Mouse (Mus musculus) layer of hippocampus, adult 9-11 months (tissue): ENCODE measurements at regions not wholly inside any gene's neighbourhood (a gene's known extent, or its start where the extent isn't known, plus 50 kb on each side); places are given as distances from the start of the nearest gene placed in this dataset.
"Not testable (repeated sequence)": the region's sequence is repeated elsewhere in the genome, so short reads cannot be mapped to it uniquely, and the experiment has no call there.

Experiments
- DNase-seq: peaks from one replicate; pipeline ENCODE4 v3.0.0; 2022

- DNase-seq: no peak
Measured at GRCm38 (mm10) chr9:92661938-92662337, 119.9 kb downstream of the Plod2 start.

- peak; percentile 45 for DNase-seq
Measured at GRCm38 (mm10) chr9:92667361-92667881, 125.4 kb downstream of the Plod2 start.

GRCm38 (mm10) chr9:92671966-92672365 lies 129.9 kb downstream of the Plod2 start:
- DNase-seq: no peak

- peak; percentile 10 for DNase-seq
Measured at GRCm38 (mm10) chr9:92694361-92695016, 152.5 kb downstream of the Plod2 start.

GRCm38 (mm10) chr9:92697971-92698370 lies 155.9 kb downstream of the Plod2 start:
- DNase-seq: no peak

GRCm38 (mm10) chr9:92704752-92705151 lies 162.7 kb downstream of the Plod2 start:
- DNase-seq: no peak

GRCm38 (mm10) chr9:92707011-92707410 lies 165.0 kb downstream of the Plod2 start:
- no peak for DNase-seq

- no peak for DNase-seq
Measured at GRCm38 (mm10) chr9:92717176-92717575, 175.2 kb downstream of the Plod2 start.

- DNase-seq: no peak
Measured at GRCm38 (mm10) chr9:92718337-92718736, 176.3 kb downstream of the Plod2 start.

- no peak for DNase-seq
Measured at GRCm38 (mm10) chr9:92719251-92719650, 177.2 kb downstream of the Plod2 start.

- no peak for DNase-seq
Measured at GRCm38 (mm10) chr9:92728864-92729263, 186.8 kb downstream of the Plod2 start.

- peak; percentile 90 for DNase-seq
Measured at GRCm38 (mm10) chr9:92731396-92731795, 189.4 kb downstream of the Plod2 start.

GRCm38 (mm10) chr9:92767532-92767931 lies 225.5 kb downstream of the Plod2 start:
- DNase-seq: peak; percentile 52

GRCm38 (mm10) chr9:92768432-92768831 lies 226.4 kb downstream of the Plod2 start:
- DNase-seq: peak; percentile 64

- DNase-seq: no peak
Measured at GRCm38 (mm10) chr9:92769528-92769927, 227.5 kb downstream of the Plod2 start.

- peak; percentile 34 for DNase-seq
Measured at GRCm38 (mm10) chr9:92771002-92771401, 229.0 kb downstream of the Plod2 start.

- no peak for DNase-seq
Measured at GRCm38 (mm10) chr9:92771716-92772115, 229.7 kb downstream of the Plod2 start.

GRCm38 (mm10) chr9:92782922-92783454 lies 241.0 kb downstream of the Plod2 start:
- DNase-seq: no peak

GRCm38 (mm10) chr9:92799695-92800094 lies 257.7 kb downstream of the Plod2 start:
- DNase-seq: no peak

GRCm38 (mm10) chr9:92809469-92809868 lies 267.4 kb downstream of the Plod2 start:
- DNase-seq: no peak

GRCm38 (mm10) chr9:92820721-92821120 lies 278.7 kb downstream of the Plod2 start:
- DNase-seq: no peak

GRCm38 (mm10) chr9:92826708-92827353 lies 284.8 kb downstream of the Plod2 start:
- no peak for DNase-seq

GRCm38 (mm10) chr9:92836156-92836555 lies 294.1 kb downstream of the Plod2 start:
- not testable (repeated sequence) for DNase-seq
